Mouse (Mus musculus) heart, postnatal 25 days (tissue): ENCODE results near the gene Mest. TPM values are rescaled to one million over a fixed set of nuclear protein-coding genes. Genes with fewer than 3 reads are reported as not detected.

ENCODE experiments used
- DNase-seq: peaks from one replicate; pipeline ENCODE4 v3.0.0; 2022; ENCODE audit warnings: low spot score
- intact Hi-C: fragments of 180-260 bp; cut with DNase I; formaldehyde crosslinking; loops from one replicate; pipeline ENCODE4 v1.15.1; 2025
- total RNA-seq, 2 experiments: library from RNA; stranded (reverse); gene quantifications; 2 replicates each; pipeline ENCODE4 v1.2.3; 2021

Gene Mest
- 10 to 100 TPM; 12.3 to 15.2 TPM for total RNA-seq

DNA sequence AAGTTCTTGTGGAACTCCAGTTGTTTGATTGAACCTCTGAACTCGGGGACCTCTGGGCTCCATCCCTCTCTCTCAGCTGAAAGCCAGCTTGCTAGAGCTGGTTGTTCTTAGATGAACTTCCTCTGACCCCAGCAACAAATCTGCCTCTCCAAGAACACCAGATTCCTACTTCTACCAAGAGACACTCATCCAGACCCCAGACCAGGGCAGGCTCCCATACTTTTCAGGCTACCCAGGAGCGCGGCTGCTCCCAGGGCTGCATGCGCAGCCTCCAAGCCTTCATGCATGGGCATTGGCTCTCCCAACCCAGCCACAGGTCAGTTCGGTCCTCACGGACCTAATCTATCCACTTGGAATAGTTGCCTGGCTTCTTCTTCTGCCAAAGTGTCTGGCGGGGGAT lies at the start of gene Mest:
Gene Mest (plus strand): TSS at position 217 of the 400 bp plus-strand sequence.
- intact Hi-C loops: no loop called here
- DNase-seq: no peak

GRCm38 (mm10) chr6:30673764-30674561 lies 49.4 kb upstream of the Mest start:
- intact Hi-C loops: no loop called here
- no peak for DNase-seq

- DNase-seq: no peak
- intact Hi-C loops: no loop called here
Measured at GRCm38 (mm10) chr6:30674714-30675280, 48.5 kb upstream of the Mest start.

- intact Hi-C loops: no loop called here
- DNase-seq: no peak
Measured at GRCm38 (mm10) chr6:30675281-30675771, 48.0 kb upstream of the Mest start.

- no peak for DNase-seq
- intact Hi-C loops: no loop called here
Measured at GRCm38 (mm10) chr6:30676506-30676905, 46.8 kb upstream of the Mest start.

GRCm38 (mm10) chr6:30677591-30677990 lies 45.8 kb upstream of the Mest start:
- intact Hi-C loops: no loop called here

GRCm38 (mm10) chr6:30678482-30678881 lies 44.9 kb upstream of the Mest start:
- intact Hi-C loops: no loop called here
- DNase-seq: no peak

More at GRCm38 (mm10) chr6:30677591-30677990, 45.8 kb upstream of the Mest start:
- no peak for DNase-seq

DNA sequence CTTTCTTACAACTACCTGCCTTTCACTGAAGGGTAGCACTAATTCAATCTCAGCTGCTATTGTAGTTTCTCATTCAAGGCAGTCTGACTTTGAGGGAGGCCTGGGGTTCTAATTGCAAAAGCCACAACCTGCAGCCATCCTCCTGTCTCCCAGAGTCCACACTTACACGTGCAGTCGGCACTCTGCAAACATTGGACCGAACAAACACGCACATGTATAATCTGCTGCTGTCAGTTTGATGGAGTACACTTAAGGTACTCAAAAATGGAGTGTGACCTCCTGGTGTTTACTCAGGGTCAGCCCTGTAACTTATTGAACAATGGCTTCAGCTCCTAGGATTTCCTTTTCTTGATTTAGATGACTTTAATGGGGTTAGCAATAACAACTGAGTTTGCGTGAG lies 43.8 kb upstream of the Mest start:
- intact Hi-C loops: no loop called here
- DNase-seq: no peak

DNA sequence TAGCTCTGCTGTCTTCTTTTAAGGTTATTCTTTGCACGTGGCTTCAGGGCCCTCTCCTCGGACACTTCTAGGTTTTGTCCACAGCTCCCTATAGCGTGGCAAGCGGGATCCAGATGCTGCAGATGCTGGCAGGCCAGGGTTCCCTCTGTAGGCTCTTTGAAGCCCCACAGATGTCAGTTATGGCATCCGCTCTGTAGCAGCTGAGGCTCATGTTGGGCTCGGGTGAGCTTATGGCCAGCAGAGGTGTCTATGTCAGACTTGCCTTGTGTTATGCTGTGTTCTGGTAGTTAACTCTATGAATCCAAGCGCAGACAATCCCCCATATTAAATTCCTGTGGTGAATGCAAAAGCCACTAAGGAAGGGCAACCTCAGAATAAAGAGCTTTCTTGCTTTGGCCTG lies 42.9 kb upstream of the Mest start:
- DNase-seq: no peak
- intact Hi-C loops: no loop called here

DNA sequence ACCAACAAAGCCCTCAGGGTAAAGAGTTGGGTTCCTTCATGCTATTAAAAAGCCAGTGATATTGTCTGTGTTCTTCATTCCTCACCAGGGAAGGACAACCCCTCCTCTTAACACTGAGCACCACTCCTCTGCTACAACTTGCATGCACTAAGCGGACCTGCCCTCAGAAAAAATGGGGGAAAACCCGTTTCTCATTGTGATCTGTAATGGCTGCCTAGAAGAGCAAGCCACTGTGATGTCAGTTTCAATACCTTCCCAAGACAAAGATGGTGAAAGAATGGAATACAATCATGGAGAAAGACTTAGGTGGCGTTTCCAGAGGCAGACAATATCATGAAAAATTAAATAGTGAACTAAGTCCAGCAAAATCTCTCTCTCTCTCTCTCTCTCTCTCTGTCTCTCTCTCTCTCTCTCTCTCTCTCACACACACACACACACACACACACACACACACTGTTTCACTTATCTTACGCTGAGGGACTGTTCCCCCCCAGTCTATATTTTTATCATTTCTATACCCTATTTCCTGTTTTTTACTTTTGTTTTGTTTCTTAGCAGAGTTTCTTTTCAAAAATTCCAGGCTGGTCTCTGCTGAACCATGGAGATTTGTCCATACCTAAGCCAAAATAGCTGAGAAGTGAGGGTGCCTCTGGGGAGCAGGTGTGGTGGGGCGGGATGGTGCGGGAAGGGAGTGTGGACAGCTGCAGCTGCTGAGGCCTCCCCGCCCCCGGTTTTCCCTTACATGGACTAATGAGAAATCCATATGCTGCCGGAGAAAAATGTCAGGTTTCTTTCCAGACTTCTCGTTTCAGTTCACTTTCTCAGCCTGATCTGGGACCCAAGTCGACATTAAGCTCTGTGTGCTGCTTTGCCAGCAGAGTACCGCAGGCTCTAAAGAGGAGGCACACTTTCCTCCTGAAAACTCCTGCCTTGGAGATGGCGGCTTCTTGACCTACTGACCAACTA lies 41.1 kb upstream of the Mest start:
- intact Hi-C loops: no loop called here
- DNase-seq: peak; percentile 23

- intact Hi-C loops: no loop called here
- DNase-seq: no peak
Measured at GRCm38 (mm10) chr6:30684570-30684969, 38.8 kb upstream of the Mest start.

GRCm38 (mm10) chr6:30687198-30687597 lies 36.1 kb upstream of the Mest start:
- DNase-seq: no peak
- intact Hi-C loops: no loop called here

- intact Hi-C loops: no loop called here
- DNase-seq: no peak
Measured at GRCm38 (mm10) chr6:30692826-30693225, 30.5 kb upstream of the Mest start.

DNA sequence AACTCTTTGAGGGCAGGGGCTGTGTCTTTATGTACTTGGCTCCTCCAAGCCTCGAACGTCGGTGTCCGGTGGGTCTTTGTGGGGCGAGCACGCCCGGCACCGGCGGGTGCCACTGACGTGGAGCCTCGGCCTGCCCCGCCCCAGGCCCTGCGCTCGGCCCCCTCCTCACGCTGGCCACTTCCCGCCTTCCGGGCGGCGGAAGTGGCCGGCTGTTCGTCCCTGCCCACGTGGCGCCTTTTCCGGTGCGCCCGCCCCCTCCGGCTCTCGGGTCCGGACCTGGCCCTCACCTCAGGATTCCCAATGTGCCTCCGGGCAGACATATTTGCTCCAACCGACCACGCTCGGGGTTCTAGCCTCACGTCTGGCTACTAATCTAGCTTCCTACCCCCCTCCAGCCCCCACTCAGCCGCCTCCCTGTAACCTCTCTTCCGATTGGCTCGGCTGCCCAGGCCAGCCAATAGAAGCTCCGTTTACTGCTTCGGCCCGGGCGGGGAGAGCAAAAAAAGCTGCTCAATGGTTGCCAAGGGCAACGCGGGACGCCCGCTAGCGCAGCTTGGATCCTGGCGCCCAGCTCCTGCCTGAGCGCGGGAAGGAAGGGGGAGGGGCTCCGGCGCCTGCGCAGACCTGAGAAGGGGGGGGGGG lies 29.9 kb upstream of the Mest start, which contains the start of gene Cep41:
Gene Cep41 (minus strand): TSS at position 400 of the 642 bp plus-strand sequence.
- intact Hi-C loops: no loop called here
- DNase-seq: peak; percentile 94

DNA sequence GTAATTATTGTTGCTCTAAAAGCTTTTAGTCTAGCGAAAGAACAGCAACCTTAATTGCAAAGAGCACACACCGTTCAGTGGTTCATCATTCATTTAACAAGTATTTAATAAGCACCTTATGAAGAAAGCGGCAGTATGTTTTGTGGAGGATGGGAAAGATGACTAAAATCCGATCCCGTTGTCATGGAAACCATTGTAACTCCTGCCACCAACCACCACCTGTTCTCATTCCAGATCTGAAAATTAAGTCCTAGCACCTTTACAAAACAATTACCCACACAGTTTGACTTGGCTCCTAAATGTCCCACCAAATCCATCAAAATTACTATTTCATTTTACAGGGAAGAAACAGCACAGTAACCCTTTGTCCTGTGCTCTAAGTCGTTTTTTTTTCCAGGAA lies 29.1 kb upstream of the Mest start:
- intact Hi-C loops: no loop called here
- no peak for DNase-seq

DNA sequence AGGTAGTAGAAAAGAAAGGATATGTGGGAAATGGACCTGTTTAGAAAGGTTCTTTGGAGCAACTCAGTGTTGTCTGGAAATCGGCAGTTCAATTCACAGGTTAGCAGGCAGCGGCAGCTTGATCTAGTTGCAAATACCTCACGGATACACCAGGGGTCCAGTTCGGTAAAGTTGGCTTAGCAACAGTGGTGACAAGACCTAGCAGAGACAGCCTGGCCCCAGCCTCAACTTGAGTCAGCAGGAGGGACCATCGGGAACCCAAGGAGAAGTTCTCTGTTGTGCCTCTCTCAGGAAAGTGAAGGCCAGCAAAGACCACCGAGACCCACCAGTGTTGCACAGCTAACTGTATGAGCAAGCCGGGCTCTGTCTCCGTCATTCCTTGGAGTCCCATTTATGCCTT lies 28.2 kb upstream of the Mest start:
- intact Hi-C loops: no loop called here
- no peak for DNase-seq

GRCm38 (mm10) chr6:30697464-30697863 lies 25.9 kb upstream of the Mest start:
- DNase-seq: no peak

DNA sequence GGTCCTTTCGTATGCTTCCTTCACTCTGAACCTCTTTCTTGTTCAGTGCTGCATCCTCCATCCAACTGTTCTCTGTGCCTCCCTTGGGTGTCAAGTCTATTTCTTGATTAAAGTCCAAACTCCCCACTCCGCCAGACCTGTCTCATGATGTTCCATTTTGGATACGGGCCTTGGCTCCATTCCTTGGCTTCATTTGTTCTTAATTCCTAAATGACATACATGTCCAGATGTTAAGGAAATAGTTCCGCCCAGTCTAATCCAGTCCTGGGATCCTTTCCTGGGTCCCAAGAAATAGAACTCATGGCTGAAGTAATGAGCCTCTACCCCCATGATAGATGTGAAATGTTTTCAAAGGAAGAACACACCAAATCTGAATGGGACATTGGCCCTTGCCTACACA lies 25.3 kb upstream of the Mest start:
- intact Hi-C loops: no loop called here
- no peak for DNase-seq

More at GRCm38 (mm10) chr6:30697464-30697863, 25.9 kb upstream of the Mest start:
- intact Hi-C loops: no loop called here

- intact Hi-C loops: no loop called here
- peak; percentile 14 for DNase-seq
Measured at GRCm38 (mm10) chr6:30700182-30700581, 23.2 kb upstream of the Mest start.

DNA sequence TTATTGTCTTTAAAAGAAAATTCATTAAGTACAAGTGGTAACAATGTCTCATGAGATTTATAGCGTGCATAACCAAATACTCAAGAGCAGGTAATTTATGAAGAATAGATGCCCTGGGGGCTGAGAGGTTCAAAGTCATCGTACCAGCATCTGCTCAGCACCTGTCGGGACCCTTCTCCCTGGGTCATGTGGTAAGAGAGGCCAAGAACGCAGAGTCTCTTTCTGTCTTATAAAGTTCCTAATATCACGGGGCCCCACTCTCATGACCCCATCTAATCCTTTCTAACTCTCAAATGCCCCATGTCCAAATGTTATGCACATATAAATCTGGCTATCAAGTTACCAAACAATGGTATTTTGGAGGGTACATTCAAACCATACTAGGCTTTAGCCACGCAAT lies 20.5 kb upstream of the Mest start:
- intact Hi-C loops: no loop called here
- no peak for DNase-seq
